Mouse (Mus musculus) erythroid progenitor cell, adult 5-6 weeks (primary cell): Measurements from ENCODE around the gene Pcnx3. TPM values are rescaled to one million over a fixed set of nuclear protein-coding genes. Genes with fewer than 3 reads are reported as not detected.
A peak's percentile ranks its signal among the peaks of the same experiment; 100 is the strongest.
"Not testable (repeated sequence)": the region's sequence is repeated elsewhere in the genome, so short reads cannot be mapped to it uniquely, and the experiment has no call there.

Source experiments
- ATAC-seq: replicated peaks from 2 replicates; pipeline ENCODE4 v1.8.0; 2016; ENCODE audit warnings: moderate number of reproducible peaks, mild to moderate bottlenecking, moderate TSS enrichment, inconsistent platforms; ENCODE audit not compliant: poor library complexity, low FRiP score, severe bottlenecking
- total RNA-seq, 2 experiments: library from RNA; stranded (forward) in 1 of 2; stranded (reverse) in 1 of 2; fragments of 150-400 nt in 1 of 2; fragments of 186-747, 209-891 nt in 1 of 2; gene quantifications; 2 replicates each; pipeline versions ENCODE4 v1.2.3 to v1.2.4; 2015 to 2017; ENCODE audit warnings: low replicate concordance in 2 of 2

Gene Pcnx3
- total RNA-seq, 2 experiments from 2014 or later, result 31.4 to 54.5 TPM

DNA sequence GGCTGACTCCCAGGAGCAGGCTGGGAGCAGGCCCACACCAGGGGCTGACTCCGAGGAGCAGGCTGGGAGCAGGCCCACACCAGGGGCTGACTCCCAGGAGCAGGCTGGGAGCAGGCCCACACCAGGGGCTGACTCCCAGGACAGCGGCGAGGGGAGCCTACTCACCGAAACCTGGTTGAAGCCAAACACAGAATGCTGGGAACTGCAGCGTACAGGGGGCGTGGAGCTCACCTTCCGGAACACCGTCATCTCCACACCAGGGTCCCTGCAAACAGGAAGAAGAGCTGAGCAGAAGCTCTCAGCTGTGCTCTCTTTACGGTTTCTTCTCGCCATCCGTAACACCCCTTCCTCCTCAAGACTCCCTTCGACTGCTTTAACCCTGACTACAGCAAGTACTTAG lies 1.8 kb downstream of the Pcnx3 start:
- ATAC-seq, result not testable (repeated sequence)

DNA sequence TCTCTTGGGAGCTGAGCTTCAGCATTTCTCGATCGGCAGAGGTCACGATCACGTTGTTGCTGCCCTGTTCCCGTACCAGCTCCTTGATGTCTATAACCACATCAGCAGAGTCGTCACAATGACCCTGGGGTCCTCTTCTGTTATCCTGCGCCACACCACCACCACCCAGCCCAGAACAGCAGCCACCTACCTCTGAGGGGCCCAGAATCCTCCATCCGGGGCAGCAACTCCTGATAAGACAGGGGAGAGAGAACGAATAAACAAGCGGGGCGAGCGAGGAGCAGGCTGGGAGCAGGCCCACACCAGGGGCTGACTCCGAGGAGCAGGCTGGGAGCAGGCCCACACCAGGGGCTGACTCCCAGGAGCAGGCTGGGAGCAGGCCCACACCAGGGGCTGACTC lies 2.3 kb downstream of the Pcnx3 start:
- no peak for ATAC-seq

DNA sequence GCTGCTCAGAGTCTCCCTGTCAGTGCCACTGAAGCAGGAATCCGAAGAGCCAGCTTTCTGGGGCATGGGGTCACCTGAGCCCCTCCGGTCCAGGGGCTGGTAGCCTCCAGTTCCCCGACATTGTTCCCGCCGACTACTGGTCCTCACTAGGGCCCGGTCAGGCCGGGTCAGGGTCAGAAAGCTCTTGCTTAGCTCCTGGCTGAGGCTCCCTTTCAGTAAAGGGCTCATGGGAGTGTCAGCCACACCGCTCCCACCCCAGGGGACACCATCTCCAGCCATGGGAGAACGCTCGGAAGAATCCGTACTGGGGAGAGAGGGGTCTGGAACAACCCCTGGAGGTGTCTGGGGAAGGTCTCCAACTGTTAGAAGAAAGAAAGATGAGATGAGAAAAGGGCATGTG lies 2.8 kb downstream of the Pcnx3 start:
- ATAC-seq, result no peak

DNA sequence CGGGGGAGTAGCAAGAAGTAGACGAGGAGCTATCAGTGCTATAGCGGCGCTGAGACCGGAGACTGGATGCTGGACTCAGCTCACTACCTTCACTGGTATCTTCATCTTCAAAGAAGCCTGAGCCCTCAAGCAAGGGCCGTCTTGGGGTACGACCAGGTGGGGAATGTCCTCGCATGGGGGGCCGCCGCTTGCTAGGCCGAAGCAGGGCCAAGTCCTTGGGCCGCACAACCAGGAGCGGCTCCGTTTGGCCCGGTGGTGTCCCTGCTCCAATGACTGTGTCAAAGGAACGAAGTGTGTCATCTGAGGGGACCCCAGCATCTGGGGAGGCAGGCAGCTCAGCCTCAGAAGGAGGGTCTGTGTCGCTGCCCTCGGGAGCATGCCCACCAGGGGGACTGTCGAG lies 3.3 kb downstream of the Pcnx3 start:
- no peak for ATAC-seq

DNA sequence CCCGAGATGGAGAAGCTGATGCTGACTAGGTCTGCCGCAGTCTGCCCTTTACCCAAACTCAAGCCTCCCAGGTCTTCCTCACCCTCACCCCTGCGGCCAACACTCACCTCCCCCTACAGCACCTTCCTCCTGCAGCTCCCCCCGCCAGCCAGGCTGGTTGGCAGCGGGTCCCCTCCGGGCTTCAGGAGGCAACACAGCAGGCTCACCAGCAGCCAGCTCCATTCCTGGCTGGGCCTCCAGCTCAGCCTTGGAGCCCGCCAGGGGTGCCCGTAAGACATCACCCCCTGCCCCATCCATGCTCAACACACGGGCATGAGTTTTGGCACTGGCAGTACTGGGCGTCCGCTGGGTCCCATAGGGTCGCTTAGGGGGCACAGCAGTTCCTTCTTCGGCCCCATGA lies 3.7 kb downstream of the Pcnx3 start:
- ATAC-seq, result no peak

- ATAC-seq, result no peak
These were observed 4.5 kb downstream of the Pcnx3 start for GRCm38 (mm10) chr19:5684236-5684635.

GRCm38 (mm10) chr19:5680432-5680831 lies 8.3 kb downstream of the Pcnx3 start:
- no peak for ATAC-seq

GRCm38 (mm10) chr19:5668372-5668771 lies 20.3 kb downstream of the Pcnx3 start:
- no peak for ATAC-seq

GRCm38 (mm10) chr19:5666386-5666785 lies 22.3 kb downstream of the Pcnx3 start:
- ATAC-seq, result no peak

DNA sequence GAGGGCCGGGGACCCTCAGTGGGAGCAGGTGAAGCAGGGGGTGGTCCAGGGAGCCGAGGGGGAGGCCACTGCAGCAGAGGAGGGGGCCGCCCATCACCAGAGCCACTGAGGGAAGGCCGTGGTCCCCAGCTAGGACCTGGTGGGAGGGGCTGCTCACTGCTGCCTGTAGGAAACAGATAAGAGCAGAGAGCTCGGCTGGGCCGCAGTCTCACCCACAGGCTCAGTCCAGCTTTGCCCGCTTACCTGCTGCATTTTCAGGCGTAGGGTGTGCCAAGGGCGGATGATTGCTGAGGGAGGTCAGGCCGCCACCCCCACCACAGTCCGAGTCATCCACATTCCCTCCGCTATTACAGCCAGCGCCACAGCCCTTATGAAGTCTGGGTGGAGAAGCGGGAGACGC lies 23.2 kb downstream of the Pcnx3 start:
- ATAC-seq, result peak; percentile 73

DNA sequence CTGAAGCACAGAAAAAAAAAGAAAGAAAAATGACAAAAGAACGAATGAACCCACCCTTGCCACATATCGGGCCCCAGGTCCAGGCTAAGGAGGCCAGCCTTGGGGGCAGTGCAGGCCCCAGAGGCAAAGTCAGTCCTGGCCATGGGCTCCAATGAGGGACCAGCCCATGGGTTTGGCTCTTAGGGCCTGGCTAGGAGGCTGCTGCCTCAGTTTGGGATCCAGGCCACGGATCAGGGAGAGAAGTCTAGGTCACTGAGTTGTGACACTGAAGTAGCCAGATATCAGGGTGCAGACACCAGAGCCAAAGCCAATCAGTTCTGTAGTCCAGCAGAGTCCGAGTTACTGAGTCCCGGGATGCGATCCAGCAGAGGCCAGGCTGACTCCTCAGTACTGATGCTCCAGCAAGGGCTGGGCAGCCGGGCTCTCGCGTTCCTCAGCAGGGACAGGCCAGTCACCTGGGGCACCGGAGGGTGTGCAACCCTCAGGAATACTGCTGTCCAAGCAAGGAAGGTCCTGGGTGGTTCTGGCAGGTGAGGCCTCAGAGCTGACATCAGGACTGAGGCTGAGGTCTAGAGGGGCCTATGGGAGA lies 23.9 kb downstream of the Pcnx3 start:
- peak; percentile 1; the same call in 1 of the 2 replicates for ATAC-seq

GRCm38 (mm10) chr19:5662981-5663913 lies 25.5 kb downstream of the Pcnx3 start, which contains the start of gene Sipa1:
TSS of gene Sipa1 (minus strand) at chr19:5663707.
- peak; percentile 77 for ATAC-seq

- no peak for ATAC-seq
These were observed 26.4 kb downstream of the Pcnx3 start for GRCm38 (mm10) chr19:5662310-5662709.

- no peak for ATAC-seq
These were observed 27.6 kb downstream of the Pcnx3 start for GRCm38 (mm10) chr19:5660942-5661751.

DNA sequence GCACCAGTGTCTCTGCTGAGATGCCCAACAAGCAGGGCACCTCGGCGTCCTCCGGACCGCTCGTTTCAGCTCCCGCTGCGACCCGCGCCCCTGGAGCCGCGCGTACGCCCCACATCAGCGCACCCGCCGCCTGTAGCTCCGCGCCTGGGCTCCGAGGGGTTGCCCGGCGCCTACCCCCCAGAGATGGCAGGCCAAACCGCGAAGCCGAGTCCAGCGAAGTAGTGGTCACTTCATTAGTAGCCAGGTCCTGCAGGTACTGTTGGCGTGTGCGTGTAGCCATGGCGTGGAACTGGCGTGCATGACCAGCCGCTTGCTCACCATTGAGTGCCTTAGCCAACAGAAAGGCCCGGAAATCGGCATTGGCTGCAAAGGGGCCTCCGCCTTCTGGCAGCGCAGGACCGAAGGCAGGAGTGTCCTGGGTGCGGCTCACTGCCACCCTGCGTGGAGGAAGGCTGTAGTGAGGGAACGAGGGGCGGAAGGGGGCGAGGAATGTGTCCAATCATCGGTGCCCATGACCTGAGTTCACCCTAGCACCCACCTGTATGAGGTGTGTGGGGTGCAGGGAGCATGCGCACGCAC lies 33.9 kb downstream of the Pcnx3 start:
- no peak for ATAC-seq

- ATAC-seq, result no peak
These were observed 34.6 kb downstream of the Pcnx3 start for GRCm38 (mm10) chr19:5653969-5654719.

DNA sequence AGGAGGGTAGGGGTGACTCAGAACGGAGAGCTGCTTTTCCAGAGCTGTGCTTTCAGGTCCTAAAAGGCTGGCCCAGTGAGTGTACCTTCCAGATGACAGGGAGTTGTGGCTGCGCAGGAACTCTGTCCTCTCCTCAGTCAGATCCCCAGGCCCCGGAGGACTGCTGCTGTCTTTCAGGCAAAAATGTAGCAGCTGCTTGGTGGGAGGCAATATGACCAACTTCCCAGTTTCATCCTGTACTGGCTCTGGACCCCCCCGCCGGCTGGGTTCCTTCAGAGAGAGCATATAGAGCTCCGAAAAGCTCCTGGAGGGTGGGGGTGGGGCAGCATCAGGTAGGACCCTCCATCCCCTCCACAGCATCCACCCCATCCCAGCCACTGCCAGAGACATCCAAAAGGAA lies 36.1 kb downstream of the Pcnx3 start:
- ATAC-seq, result no peak

GRCm38 (mm10) chr19:5651502-5652274 lies 37.0 kb downstream of the Pcnx3 start:
- no peak for ATAC-seq

- no peak for ATAC-seq
These were observed 39.4 kb downstream of the Pcnx3 start for GRCm38 (mm10) chr19:5649298-5649741.
